Mouse (Mus musculus) small intestine, adult 2 months (tissue): ENCODE data around the gene Arpp21.

Experiments
- CTCF ChIP-seq: fragments of 200-500 bp; IDR thresholded peaks from 2 replicates; pipeline ENCODE4 v1.5.1; 2012; ENCODE audit warnings: low read depth, mild to moderate bottlenecking, control low read depth, inconsistent platforms, low read length, moderate library complexity, mixed read lengths; ENCODE audit not compliant: insufficient replicate concordance, insufficient read length; ENCODE audit errors: extremely low read depth
- POLR2A ChIP-seq: fragments of 200-500 bp; IDR thresholded peaks from 2 replicates; pipeline ENCODE4 v1.6.1; 2012; ENCODE audit warnings: low read depth, mild to moderate bottlenecking, control low read depth, inconsistent platforms, low read length, moderate library complexity

DNA sequence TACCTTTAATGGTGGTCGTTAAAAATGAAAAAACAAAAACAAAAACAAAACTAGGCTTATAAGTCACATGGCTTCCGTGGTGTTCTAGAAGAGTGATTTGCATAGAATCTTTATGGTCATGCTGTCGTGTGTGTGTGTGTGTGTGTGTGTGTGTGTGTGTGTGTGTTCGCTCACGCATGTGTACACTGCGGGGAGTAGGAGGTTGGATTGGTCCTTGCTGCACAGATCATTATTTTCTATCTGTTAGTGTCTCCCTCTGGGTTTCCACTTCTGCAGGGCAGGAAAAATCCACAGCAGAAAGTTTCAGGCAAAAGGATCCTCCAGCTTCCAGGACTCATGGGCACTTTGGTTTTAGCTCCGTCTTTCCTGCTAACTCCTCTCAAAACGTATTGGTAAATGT is 813 bp upstream of the Arpp21 start:
- TF ChIP-seq CTCF = no peak
- TF ChIP-seq POLR2A = no peak
